Mouse (Mus musculus): ENCODE results near the gene Cyp17a1.

GRCm38 (mm10) chr19:46653188-46653587, 19.8 kb downstream of the Cyp17a1 start:
- TF ChIP-seq POLR2A (IDR thresholded peaks at IDR 0.05; ENCODE audit: control insufficient read depth, low read depth, low read length) = no peak
- no peak for TF ChIP-seq CTCF (IDR thresholded peaks at IDR 0.05; ENCODE audit: control insufficient read depth, insufficient read depth, insufficient replicate concordance, low read depth, low read length)

Measured in testis, adult 2 months (tissue).